Mouse (Mus musculus): ENCODE measurements around the gene Srgn. TPM values are rescaled to one million over a fixed set of nuclear protein-coding genes. Genes with fewer than 3 reads are reported as not detected.
A peak's percentile ranks its signal among the peaks of the same experiment; 100 is the strongest.

The Srgn gene
- polyA plus RNA-seq, 1 experiment from 2014 or later = 9.6 TPM

- 46% methylated on average over 2 of the region's 2 CpGs for WGBS
- no peak overlapping the region for H3K27ac ChIP-seq (ENCODE audit: low read length)
- no peak overlapping the region for H3K4me3 ChIP-seq (ENCODE audit: low read length)
- no peak overlapping the region for H3K9ac ChIP-seq (replicated peaks; ENCODE audit: low read length)
- no peaks in the 10 kb centered on the region for H3K27me3 ChIP-seq (ENCODE audit: insufficient read depth, low read length)
- H3K4me2 ChIP-seq (replicated peaks; ENCODE audit: low read depth, low read length) = no peak overlapping the region
- no peaks in the 10 kb centered on the region for H3K4me1 ChIP-seq (ENCODE audit: insufficient read depth, low read length)
- H3K36me3 ChIP-seq (ENCODE audit: insufficient read depth, low read length) = no peaks in the 10 kb centered on the region
- no peak for ATAC-seq (ENCODE audit: low FRiP score, low TSS enrichment)
- no peaks in the 10 kb centered on the region for H3K9me3 ChIP-seq (ENCODE audit: low read length)
Measured at GRCm38 (mm10) chr10:62532832-62533231, 5.6 kb upstream of the Srgn start.

GRCm38 (mm10) chr10:62530183-62530582, 2.9 kb upstream of the Srgn start:
- Histone ChIP-seq H3K4me1 (ENCODE audit: insufficient read depth, low read length) (no peaks in the 10 kb centered on the region), H3K9me3 (ENCODE audit: low read length) (no peaks in the 10 kb centered on the region), H3K27me3 (ENCODE audit: insufficient read depth, low read length) (no peaks in the 10 kb centered on the region), H3K4me3 (ENCODE audit: low read length) (no peak overlapping the region), H3K9ac (replicated peaks; ENCODE audit: low read length) (no peak overlapping the region), H3K36me3 (ENCODE audit: insufficient read depth, low read length) (no peaks in the 10 kb centered on the region), H3K4me2 (replicated peaks; ENCODE audit: low read depth, low read length) (no peak overlapping the region), H3K27ac (ENCODE audit: low read length) (no peak overlapping the region)
- 0 out of 2 replicates have a peak, but pooled peaks have one; percentile 42 for ATAC-seq (ENCODE audit: low FRiP score, low TSS enrichment)
- WGBS = 78% methylated on average over 9 of the region's 9 CpGs

- Histone ChIP-seq H3K4me3 (ENCODE audit: low read length) (no peak overlapping the region), H3K9ac (replicated peaks; ENCODE audit: low read length) (no peak overlapping the region), H3K27ac (ENCODE audit: low read length) (no peak overlapping the region), H3K4me2 (replicated peaks; ENCODE audit: low read depth, low read length) (no peak overlapping the region), H3K27me3 (ENCODE audit: insufficient read depth, low read length) (no peaks in the 10 kb centered on the region), H3K9me3 (ENCODE audit: low read length) (no peaks in the 10 kb centered on the region), H3K36me3 (ENCODE audit: insufficient read depth, low read length) (no peaks in the 10 kb centered on the region), H3K4me1 (ENCODE audit: insufficient read depth, low read length) (no peaks in the 10 kb centered on the region)
- 68% methylated on average over 7 of the region's 7 CpGs for WGBS
- ATAC-seq (ENCODE audit: low FRiP score, low TSS enrichment) = no peak
Measured at GRCm38 (mm10) chr10:62522346-62522950, 4.8 kb downstream of the Srgn start.

- Histone ChIP-seq H3K4me3 (ENCODE audit: low read length) (no peak overlapping the region), H3K36me3 (ENCODE audit: insufficient read depth, low read length) (no peaks in the 10 kb centered on the region), H3K9me3 (ENCODE audit: low read length) (no peaks in the 10 kb centered on the region), H3K4me2 (replicated peaks; ENCODE audit: low read depth, low read length) (no peak overlapping the region), H3K4me1 (ENCODE audit: insufficient read depth, low read length) (no peaks in the 10 kb centered on the region), H3K9ac (replicated peaks; ENCODE audit: low read length) (no peak overlapping the region), H3K27me3 (ENCODE audit: insufficient read depth, low read length) (no peaks in the 10 kb centered on the region), H3K27ac (ENCODE audit: low read length) (no peak overlapping the region)
- WGBS = 75% methylated on average over 4 of the region's 4 CpGs
- ATAC-seq (ENCODE audit: low FRiP score, low TSS enrichment) = no peak
Measured at GRCm38 (mm10) chr10:62521763-62522162, 5.5 kb downstream of the Srgn start.

GRCm38 (mm10) chr10:62520911-62521310, 6.3 kb downstream of the Srgn start:
- ATAC-seq (ENCODE audit: low FRiP score, low TSS enrichment) = no peak
- no peak overlapping the region for H3K4me3 ChIP-seq (ENCODE audit: low read length)
- H3K4me1 ChIP-seq (ENCODE audit: insufficient read depth, low read length) = no peaks in the 10 kb centered on the region
- H3K27me3 ChIP-seq (ENCODE audit: insufficient read depth, low read length) = no peaks in the 10 kb centered on the region
- H3K27ac ChIP-seq (ENCODE audit: low read length) = no peak overlapping the region
- H3K9ac ChIP-seq (replicated peaks; ENCODE audit: low read length) = no peak overlapping the region
- no peak overlapping the region for H3K4me2 ChIP-seq (replicated peaks; ENCODE audit: low read depth, low read length)
- no peaks in the 10 kb centered on the region for H3K9me3 ChIP-seq (ENCODE audit: low read length)
- H3K36me3 ChIP-seq (ENCODE audit: insufficient read depth, low read length) = no peaks in the 10 kb centered on the region
- WGBS = 77% methylated on average over 2 of the region's 2 CpGs

- H3K27ac ChIP-seq (ENCODE audit: low read length) = no peak overlapping the region
- no peaks in the 10 kb centered on the region for H3K4me1 ChIP-seq (ENCODE audit: insufficient read depth, low read length)
- no peak for ATAC-seq (ENCODE audit: low FRiP score, low TSS enrichment)
- no peaks in the 10 kb centered on the region for H3K9me3 ChIP-seq (ENCODE audit: low read length)
- H3K9ac ChIP-seq (replicated peaks; ENCODE audit: low read length) = no peak overlapping the region
- H3K4me3 ChIP-seq (ENCODE audit: low read length) = no peak overlapping the region
- H3K27me3 ChIP-seq (ENCODE audit: insufficient read depth, low read length) = no peaks in the 10 kb centered on the region
- H3K36me3 ChIP-seq (ENCODE audit: insufficient read depth, low read length) = no peaks in the 10 kb centered on the region
- WGBS = 82% methylated on average over 6 of the region's 6 CpGs
- no peak overlapping the region for H3K4me2 ChIP-seq (replicated peaks; ENCODE audit: low read depth, low read length)
Measured at GRCm38 (mm10) chr10:62517511-62517910, 9.7 kb downstream of the Srgn start.

- 86% methylated on average over 4 of the region's 4 CpGs for WGBS
- no peaks in the 10 kb centered on the region for H3K9me3 ChIP-seq (ENCODE audit: low read length)
Measured at GRCm38 (mm10) chr10:62512855-62513254, 14.4 kb downstream of the Srgn start.

GRCm38 (mm10) chr10:62511528-62511927, 15.7 kb downstream of the Srgn start:
- 73% methylated on average over 6 of the region's 6 CpGs for WGBS
- Histone ChIP-seq H3K9ac (replicated peaks; ENCODE audit: low read length) (no peak overlapping the region), H3K36me3 (ENCODE audit: insufficient read depth, low read length) (no peaks in the 10 kb centered on the region), H3K4me2 (replicated peaks; ENCODE audit: low read depth, low read length) (no peak overlapping the region), H3K9me3 (ENCODE audit: low read length) (no peaks in the 10 kb centered on the region), H3K27ac (ENCODE audit: low read length) (no peak overlapping the region), H3K4me3 (ENCODE audit: low read length) (no peak overlapping the region), H3K27me3 (ENCODE audit: insufficient read depth, low read length) (peaks cover 10% of the 10 kb centered on the region; the same call in 1 of the 2 replicates), H3K4me1 (ENCODE audit: insufficient read depth, low read length) (0 out of 2 replicates have a peak, but pooled peaks cover 3% of the 10 kb centered on the region)
- ATAC-seq (ENCODE audit: low FRiP score, low TSS enrichment) = no peak

More at GRCm38 (mm10) chr10:62512855-62513254, 14.4 kb downstream of the Srgn start:
- no peak overlapping the region for H3K4me3 ChIP-seq (ENCODE audit: low read length)
- 0 out of 2 replicates have a peak, but pooled peaks cover 4% of the 10 kb centered on the region for H3K27me3 ChIP-seq (ENCODE audit: insufficient read depth, low read length)
- no peak for ATAC-seq (ENCODE audit: low FRiP score, low TSS enrichment)
- no peak overlapping the region for H3K9ac ChIP-seq (replicated peaks; ENCODE audit: low read length)
- 0 out of 2 replicates have a peak, but pooled peaks cover 3% of the 10 kb centered on the region for H3K4me1 ChIP-seq (ENCODE audit: insufficient read depth, low read length)
- H3K4me2 ChIP-seq (replicated peaks; ENCODE audit: low read depth, low read length) = no peak overlapping the region
- H3K36me3 ChIP-seq (ENCODE audit: insufficient read depth, low read length) = no peaks in the 10 kb centered on the region
- H3K27ac ChIP-seq (ENCODE audit: low read length) = no peak overlapping the region

GRCm38 (mm10) chr10:62509032-62509656, 18.1 kb downstream of the Srgn start:
- H3K27me3 ChIP-seq (ENCODE audit: insufficient read depth, low read length) = peaks cover 10% of the 10 kb centered on the region; the same call in 1 of the 2 replicates
- no peaks in the 10 kb centered on the region for H3K36me3 ChIP-seq (ENCODE audit: insufficient read depth, low read length)
- H3K27ac ChIP-seq (ENCODE audit: low read length) = peak overlapping the region; percentile 52; the same call in 1 of the 2 replicates
- 0 out of 2 replicates have a peak, but pooled peaks cover 3% of the 10 kb centered on the region for H3K4me1 ChIP-seq (ENCODE audit: insufficient read depth, low read length)
- no peaks in the 10 kb centered on the region for H3K9me3 ChIP-seq (ENCODE audit: low read length)
- H3K9ac ChIP-seq (replicated peaks; ENCODE audit: low read length) = no peak overlapping the region
- ATAC-seq (ENCODE audit: low FRiP score, low TSS enrichment) = no peak
- peak overlapping the region; percentile 64 for H3K4me2 ChIP-seq (replicated peaks; ENCODE audit: low read depth, low read length)
- WGBS = 64% methylated on average over 11 of the region's 11 CpGs
- H3K4me3 ChIP-seq (ENCODE audit: low read length) = no peak overlapping the region

GRCm38 (mm10) chr10:62508459-62508858, 18.8 kb downstream of the Srgn start:
- Histone ChIP-seq H3K36me3 (ENCODE audit: insufficient read depth, low read length) (no peaks in the 10 kb centered on the region), H3K27me3 (ENCODE audit: insufficient read depth, low read length) (peaks cover 10% of the 10 kb centered on the region; the same call in 1 of the 2 replicates), H3K4me2 (replicated peaks; ENCODE audit: low read depth, low read length) (peak overlapping the region; percentile 64), H3K9ac (replicated peaks; ENCODE audit: low read length) (peak overlapping the region; percentile 50), H3K4me3 (ENCODE audit: low read length) (peak overlapping the region; percentile 38), H3K27ac (ENCODE audit: low read length) (peak overlapping the region; percentile 31; the same call in 1 of the 2 replicates), H3K9me3 (ENCODE audit: low read length) (no peaks in the 10 kb centered on the region), H3K4me1 (ENCODE audit: insufficient read depth, low read length) (0 out of 2 replicates have a peak, but pooled peaks cover 3% of the 10 kb centered on the region)
- 5% methylated on average over 11 of the region's 11 CpGs for WGBS
- ATAC-seq (ENCODE audit: low FRiP score, low TSS enrichment) = 0 out of 2 replicates have a peak, but pooled peaks have one; percentile 31
